Mouse (Mus musculus): Measurements from ENCODE around the gene Arid1b.

DNA sequence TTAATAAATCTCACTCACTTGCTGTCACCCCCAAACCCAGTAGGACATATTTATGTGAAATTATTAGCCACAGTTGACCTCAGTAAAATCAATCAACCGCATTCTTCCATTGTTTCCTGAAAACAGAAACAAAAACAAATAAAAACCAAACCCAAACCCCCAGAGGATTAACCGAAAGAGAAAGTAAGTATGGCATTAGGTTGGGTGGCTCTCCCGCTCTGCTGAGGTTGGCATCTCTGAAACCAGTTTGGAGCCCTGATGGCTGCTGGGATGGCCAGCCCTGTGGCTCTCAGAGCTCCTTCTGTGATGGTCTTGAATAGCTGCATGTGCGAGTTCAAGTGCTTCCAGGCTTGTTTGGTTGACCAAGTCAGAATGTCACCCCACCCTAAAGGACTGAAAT lies 53.2 kb downstream of the Arid1b start:
- no peak for TF ChIP-seq POLR2A (IDR thresholded peaks at IDR 0.05; ENCODE audit: control insufficient read depth, extremely low read depth, insufficient read depth, low read length, poor library complexity)
- TF ChIP-seq CTCF (IDR thresholded peaks at IDR 0.05; ENCODE audit: borderline replicate concordance, control insufficient read depth, extremely low read depth, insufficient read depth, low read length, poor library complexity): no peak
